Mouse (Mus musculus) MEL (cell line): ENCODE measurements around the gene Ube2j1. TPM values are rescaled to one million over a fixed set of nuclear protein-coding genes. Genes with fewer than 3 reads are reported as not detected.

Source experiments
- DNase-seq: peaks from one replicate; pipeline ENCODE4 v3.0.0; 2011; ENCODE audit warnings: low read depth, low spot score
- H3K27ac ChIP-seq: 2 replicates; pipeline ENCODE4 v1.5.1; 2012; ENCODE audit warnings: low read depth, mild to moderate bottlenecking, control low read depth, low read length, moderate library complexity; ENCODE audit not compliant: control insufficient read depth
- H3K27me3 ChIP-seq, 2 experiments: fragments of 150-350 bp in 1 of 2; sonication (generic) in 1 of 2; 2 replicates each; pipeline ENCODE4 v1.6.1; 2012; ENCODE audit warnings: low read length in 2 of 2, mild to moderate bottlenecking in 2 of 2, improper control_type of control experiment in 1 of 2, moderate library complexity in 1 of 2; ENCODE audit not compliant: insufficient read depth in 2 of 2, control insufficient read depth in 1 of 2
- H3K36me3 ChIP-seq, 2 experiments: 2 replicates each; pipeline ENCODE4 v1.6.1; 2012 to 2014; ENCODE audit warnings: low read length in 2 of 2, improper control_type of control experiment in 1 of 2, inconsistent platforms in 1 of 2, mild to moderate bottlenecking in 1 of 2; ENCODE audit not compliant: insufficient read depth in 2 of 2, control insufficient read depth in 1 of 2
- H3K4me1 ChIP-seq, 2 experiments: fragments of 150-350 bp in 1 of 2; sonication (generic) in 1 of 2; 2 replicates each; pipeline ENCODE4 v1.6.1; 2012; ENCODE audit warnings: low read length in 2 of 2, improper control_type of control experiment in 1 of 2, mild to moderate bottlenecking in 1 of 2; ENCODE audit not compliant: insufficient read depth in 2 of 2, control insufficient read depth in 1 of 2
- H3K4me3 ChIP-seq, 2 experiments: fragments of 150-350 bp in 1 of 2; sonication (generic) in 1 of 2; 2 replicates each; pipeline ENCODE4 v1.5.1; 2012; ENCODE audit warnings: low read depth in 2 of 2, low read length in 2 of 2, mild to moderate bottlenecking in 2 of 2, moderate library complexity in 2 of 2, control low read depth in 1 of 2, improper control_type of control experiment in 1 of 2; ENCODE audit not compliant: control insufficient read depth in 1 of 2, insufficient read depth in 1 of 2
- H3K79me2 ChIP-seq: 2 replicates; pipeline ENCODE4 v1.6.1; 2012; ENCODE audit warnings: mild to moderate bottlenecking, low read length, moderate library complexity; ENCODE audit not compliant: control insufficient read depth, poor library complexity, insufficient read depth
- H3K9ac ChIP-seq: 2 replicates; pipeline ENCODE4 v1.6.1; 2012; ENCODE audit warnings: low read depth, mild to moderate bottlenecking, control low read depth, low read length, moderate library complexity; ENCODE audit not compliant: control insufficient read depth, poor library complexity, severe bottlenecking
- H3K9me3 ChIP-seq: fragments of 150-350 bp; sonication (generic); replicated peaks from 2 replicates; pipeline ENCODE4 v1.6.1; 2012; ENCODE audit warnings: mild to moderate bottlenecking, low read length, improper control_type of control experiment, moderate library complexity; ENCODE audit not compliant: insufficient read depth
- BHLHE40 ChIP-seq: IDR thresholded peaks from 2 replicates; pipeline ENCODE4 v1.6.1; 2012; ENCODE audit warnings: low read depth, mild to moderate bottlenecking, inconsistent platforms, low read length, improper control_type of control experiment, borderline replicate concordance
- CHD2 ChIP-seq: IDR thresholded peaks from 2 replicates; pipeline ENCODE4 v1.6.1; 2011; ENCODE audit warnings: low read length, improper control_type of control experiment
- CTCF ChIP-seq, 3 experiments: IDR thresholded peaks in 2 of 3; conservative IDR thresholded peaks in 1 of 3; 2 replicates each; pipeline ENCODE4 v1.5.1; 2011 to 2012; ENCODE audit warnings: low read length in 3 of 3, low read depth in 2 of 3, mild to moderate bottlenecking in 2 of 3, improper control_type of control experiment in 1 of 3, inconsistent platforms in 1 of 3, mixed read lengths in 1 of 3, moderate library complexity in 1 of 3; ENCODE audit not compliant: control insufficient read depth in 1 of 3, insufficient read depth in 1 of 3, poor library complexity in 1 of 3, severe bottlenecking in 1 of 3
- ELF1 ChIP-seq: IDR thresholded peaks from 2 replicates; pipeline ENCODE4 v1.6.1; 2014; ENCODE audit warnings: low read depth, mild to moderate bottlenecking, inconsistent platforms, low read length, improper control_type of control experiment, moderate library complexity
- EP300 ChIP-seq, 2 experiments: IDR thresholded peaks; 2 replicates each; pipeline ENCODE4 v1.6.1; 2011; ENCODE audit warnings: improper control_type of control experiment in 2 of 2, low read length in 2 of 2, low read depth in 1 of 2, mild to moderate bottlenecking in 1 of 2
- GABPA ChIP-seq: IDR thresholded peaks from 2 replicates; pipeline ENCODE4 v1.6.1; 2012; ENCODE audit warnings: low read depth, mild to moderate bottlenecking, inconsistent platforms, low read length, improper control_type of control experiment, moderate library complexity
- GATA1 ChIP-seq: IDR thresholded peaks from 2 replicates; pipeline ENCODE4 v1.6.1; 2011; ENCODE audit warnings: low read depth, low read length, improper control_type of control experiment
- KAT2A ChIP-seq: conservative IDR thresholded peaks from 2 replicates; pipeline ENCODE4 v1.6.1; 2012; ENCODE audit warnings: low read depth, low read length, improper control_type of control experiment, inconsistent platforms
- POLR2A ChIP-seq, 2 experiments: IDR thresholded peaks; 2 replicates each; pipeline ENCODE4 v1.6.1; 2011 to 2012; ENCODE audit warnings: low read length in 2 of 2, mild to moderate bottlenecking in 2 of 2, control low read depth in 1 of 2, improper control_type of control experiment in 1 of 2, low read depth in 1 of 2, moderate library complexity in 1 of 2; ENCODE audit not compliant: control insufficient read depth in 1 of 2, insufficient read depth in 1 of 2, poor library complexity in 1 of 2
- RAD21 ChIP-seq: IDR thresholded peaks from 2 replicates; pipeline ENCODE4 v1.6.1; 2011; ENCODE audit warnings: mild to moderate bottlenecking, low read depth, low read length, improper control_type of control experiment
- RCOR1 ChIP-seq: IDR thresholded peaks from 2 replicates; pipeline ENCODE4 v1.6.1; 2012; ENCODE audit warnings: low read depth, mild to moderate bottlenecking, inconsistent platforms, low read length, improper control_type of control experiment
- TBP ChIP-seq: IDR thresholded peaks from 2 replicates; pipeline ENCODE4 v1.8.0; 2011; ENCODE audit warnings: low read depth, low read length, improper control_type of control experiment
- UBTF ChIP-seq: IDR thresholded peaks from 2 replicates; pipeline ENCODE4 v1.6.1; 2012; ENCODE audit warnings: low read depth, mild to moderate bottlenecking, inconsistent platforms, low read length, improper control_type of control experiment, moderate library complexity, borderline replicate concordance; ENCODE audit not compliant: insufficient read depth
- USF1 ChIP-seq: IDR thresholded peaks from 2 replicates; pipeline ENCODE4 v1.6.1; 2014; ENCODE audit warnings: low read depth, mild to moderate bottlenecking, inconsistent platforms, low read length, improper control_type of control experiment, moderate library complexity
- ZKSCAN1 ChIP-seq: IDR thresholded peaks from 2 replicates; pipeline ENCODE4 v1.6.1; 2012; ENCODE audit warnings: low read depth, mild to moderate bottlenecking, inconsistent platforms, low read length, improper control_type of control experiment, moderate library complexity
- ZNF384 ChIP-seq: IDR thresholded peaks from 2 replicates; pipeline ENCODE4 v1.6.1; 2012; ENCODE audit warnings: low read depth, mild to moderate bottlenecking, inconsistent platforms, low read length, improper control_type of control experiment
- polyA plus RNA-seq, 2 experiments: library from polyadenylated mRNA; stranded (reverse) in 1 of 2; unstranded in 1 of 2; fragments of >175 nt in 1 of 2; fragments of >200 nt in 1 of 2; gene quantifications; 2 replicates each; pipeline versions ENCODE4 v1.2.1 to v1.2.4; 2012; ENCODE audit warnings: low replicate concordance in 2 of 2, low read depth in 1 of 2; ENCODE audit not compliant: insufficient read length in 2 of 2, insufficient read depth in 1 of 2, missing spikeins in 1 of 2
- total RNA-seq: library from RNA; depleted of rRNA; stranded (reverse); fragments of 300-350 nt; gene quantifications from 2 replicates; pipeline ENCODE4 v1.2.3, GENCODE M21; 2012

Ube2j1 gene
- total and polyA plus RNA-seq, 3 experiments = 32.6 to 42.9 TPM; not detected in 1

- no peak overlapping the region for H3K4me3 ChIP-seq
- H3K9me3 ChIP-seq = no peaks in the 10 kb centered on the region
- TF ChIP-seq CHD2 = no peak
- no peak for TF ChIP-seq EP300 (IDR thresholded peaks at IDR 0.05; ENCODE audit: low read depth in 1 of 2, low read length in 2 of 2)
- no peak for TF ChIP-seq GABPA
- no peak for TF ChIP-seq CTCF (IDR thresholded peaks at IDR 0.05 in 2 of 3, conservative IDR thresholded peaks at IDR 0.05 in 1 of 3; ENCODE audit: control insufficient read depth in 1 of 3, insufficient read depth in 1 of 3, low read depth in 2 of 3, low read length in 3 of 3, poor library complexity in 1 of 3, severe bottlenecking in 1 of 3)
- no peak for TF ChIP-seq UBTF
- TF ChIP-seq ZNF384 = no peak
- 0 out of 4 replicates have a peak, but pooled peaks of 1 of the 2 experiments have one; percentile 25 for TF ChIP-seq POLR2A (IDR thresholded peaks at IDR 0.05; ENCODE audit: control insufficient read depth in 1 of 2, insufficient read depth in 1 of 2, low read depth in 1 of 2, low read length in 2 of 2, poor library complexity in 1 of 2)
- no peak for TF ChIP-seq TBP
- H3K36me3 ChIP-seq = peaks cover 0 to 11% of the 10 kb centered on the region in 2 experiments; a peak in 1 of 4 replicates
- DNase-seq = no peak
- H3K9ac ChIP-seq = no peak overlapping the region
- no peak overlapping the region for H3K27ac ChIP-seq
- H3K79me2 ChIP-seq = no peaks in the 10 kb centered on the region
- H3K4me1 ChIP-seq = peaks cover 0 to 12% of the 10 kb centered on the region in 2 experiments; a peak in 2 of 4 replicates
- no peaks in the 10 kb centered on the region for H3K27me3 ChIP-seq
These were observed 47.8 kb upstream of the Ube2j1 start for GRCm38 (mm10) chr4:32983176-32984155.

DNA sequence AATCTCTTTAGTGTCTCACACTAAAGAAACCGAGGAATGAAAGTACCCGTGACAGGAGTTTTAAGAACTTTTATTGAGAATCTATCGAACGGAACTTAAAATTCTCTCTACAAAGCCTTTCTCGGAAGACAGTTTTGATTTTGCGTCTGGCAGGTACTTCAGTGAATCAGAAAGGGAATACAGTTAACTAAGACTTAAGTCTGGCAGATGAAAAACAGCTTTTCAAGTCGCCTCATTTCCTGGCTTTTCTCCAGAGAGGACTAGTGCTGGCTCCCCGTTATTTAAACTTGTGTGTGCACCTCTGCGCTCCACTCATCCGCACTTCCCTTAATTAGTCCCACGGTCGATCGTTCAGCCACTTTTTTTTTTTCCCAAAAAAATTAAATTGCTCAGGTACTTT, 47.0 kb upstream of the Ube2j1 start:
- DNase-seq = no peak
- Histone ChIP-seq H3K27ac (no peak overlapping the region), H3K27me3 (no peaks in the 10 kb centered on the region), H3K4me3 (no peak overlapping the region), H3K4me1 (peaks cover 0 to 12% of the 10 kb centered on the region in 2 experiments; a peak in 2 of 4 replicates), H3K79me2 (no peaks in the 10 kb centered on the region), H3K9me3 (no peaks in the 10 kb centered on the region), H3K36me3 (peaks cover 0 to 11% of the 10 kb centered on the region in 2 experiments; a peak in 1 of 4 replicates), H3K9ac (no peak overlapping the region)
- no peak for TF ChIP-seq ELF1
- TF ChIP-seq RCOR1 = no peak
- no peak for TF ChIP-seq GABPA
- no peak for TF ChIP-seq KAT2A
- no peak for TF ChIP-seq ZKSCAN1
- no peak for TF ChIP-seq RAD21
- no peak for TF ChIP-seq CHD2
- no peak for TF ChIP-seq USF1
- TF ChIP-seq BHLHE40 = no peak
- no peak for TF ChIP-seq GATA1
